In genomic region chr11:51650691-51651515, GRCm38 (mm10) we compare ENCODE assay signal across 8 mouse cellular contexts. TPM values are rescaled to one million over a fixed set of nuclear protein-coding genes. Genes with fewer than 3 reads are reported as not detected.
DNase-seq lines count a peak whose midpoint lies in the region; ATAC-seq and TF ChIP-seq lines count a peak whose summit lies in the region.

Gene N4bp3, minus strand, starts transcription at chr11:51650842.
Gene D930048N14Rik, plus strand, starts transcription at chr11:51650954.

- no peaks in the 10 kb centered on the region for H3K9me3 ChIP-seq in embryonic facial prominence, embryonic 11.5 days (replicated peaks; ENCODE audit: control insufficient read depth, low read length)
- no peaks in the 10 kb centered on the region for H3K9me3 ChIP-seq in heart, embryonic 14.5 days (ENCODE audit: control insufficient read depth, low read length)

- peaks cover 5% of the 10 kb centered on the region for H3K4me1 ChIP-seq in embryonic facial prominence, embryonic 11.5 days (ENCODE audit: control insufficient read depth, insufficient read depth, low read length)
- H3K4me1 ChIP-seq in heart, embryonic 14.5 days (ENCODE audit: control insufficient read depth in 2 of 2, insufficient read depth in 2 of 2, low read length in 2 of 2): peaks cover 21 to 25% of the 10 kb centered on the region in 2 experiments

- peak; percentile 77 for DNase-seq in embryonic facial prominence, embryonic 11.5 days (ENCODE audit: low spot score)
- DNase-seq in kidney, postnatal 10 days: peak; percentile 87
- DNase-seq in spleen, postnatal 36 days (ENCODE audit: low spot score in 2 of 2): peak; percentile 80 to 81
- DNase-seq in layer of hippocampus, adult 9-11 months: no peak

- H3K9ac ChIP-seq in embryonic facial prominence, embryonic 11.5 days (replicated peaks; ENCODE audit: low read length): peak within 1 kb of the TSS; percentile 72
- peak within 1 kb of the TSS; percentile 86 for H3K9ac ChIP-seq in heart, embryonic 14.5 days (ENCODE audit: low read length)

- H3ac ChIP-seq in C2C12 (ENCODE audit: control insufficient read depth, insufficient read length, low read depth): peak within 1 kb of the TSS; percentile 75

- WGBS in embryonic facial prominence, embryonic 11.5 days: 1% methylated on average over 68 of the region's 70 CpGs
- 2% methylated on average over 67 of the region's 70 CpGs for WGBS in heart, embryonic 14.5 days

- no peaks in the 10 kb centered on the region for H3K79me2 ChIP-seq in C2C12 (ENCODE audit: control insufficient read depth, insufficient read depth)

- H3K36me3 ChIP-seq in C2C12 (ENCODE audit: control insufficient read depth, insufficient read depth): no peaks in the 10 kb centered on the region
- H3K36me3 ChIP-seq in embryonic facial prominence, embryonic 11.5 days (replicated peaks; ENCODE audit: control insufficient read depth, insufficient read depth, low read depth, low read length): no peaks in the 10 kb centered on the region
- H3K36me3 ChIP-seq in heart, embryonic 14.5 days (ENCODE audit: control insufficient read depth, insufficient read depth, low read length): no peaks in the 10 kb centered on the region; the same call in 1 of the 2 replicates

- no peaks in the 10 kb centered on the region for H3K27me3 ChIP-seq in C2C12 (ENCODE audit: control insufficient read depth, insufficient read depth, insufficient read length)
- peaks cover 4% of the 10 kb centered on the region for H3K27me3 ChIP-seq in embryonic facial prominence, embryonic 11.5 days (ENCODE audit: control insufficient read depth, insufficient read depth, low read length)
- H3K27me3 ChIP-seq in heart, embryonic 14.5 days (ENCODE audit: control insufficient read depth, insufficient read depth, low read length): no peaks in the 10 kb centered on the region

- H3K4me3 ChIP-seq in C2C12 (ENCODE audit: insufficient read depth, poor library complexity, severe bottlenecking): peak within 1 kb of the TSS; percentile 42
- peak within 1 kb of the TSS; percentile 62 for H3K4me3 ChIP-seq in embryonic facial prominence, embryonic 11.5 days (ENCODE audit: low read depth, low read length)
- peak within 1 kb of the TSS; percentile 59 to 72 for H3K4me3 ChIP-seq in heart, embryonic 14.5 days (ENCODE audit: control insufficient read depth in 1 of 2, insufficient read depth in 1 of 2, low read depth in 1 of 2, low read length in 2 of 2)

- H3K27ac ChIP-seq in embryonic facial prominence, embryonic 11.5 days (replicated peaks; ENCODE audit: low read depth, low read length): peak within 1 kb of the TSS; percentile 28; the same call in 1 of the 2 replicates
- H3K27ac ChIP-seq in heart, embryonic 14.5 days (replicated peaks in 1 of 2; ENCODE audit: control insufficient read depth in 1 of 2, insufficient read depth in 1 of 2, low read depth in 2 of 2, low read length in 2 of 2): peak within 1 kb of the TSS in 1 of 2 experiments; percentile 59; a peak in 2 of 4 replicates

- peak within 1 kb of the TSS; percentile 89 for H3K4me2 ChIP-seq in embryonic facial prominence, embryonic 11.5 days (ENCODE audit: low read depth, low read length)
- H3K4me2 ChIP-seq in heart, embryonic 14.5 days (ENCODE audit: low read length): peak within 1 kb of the TSS; percentile 98

- peak; percentile 76 for ATAC-seq in activated CD4-positive, CD25-positive, alpha-beta regulatory T cell, adult 4 months
- ATAC-seq in embryonic facial prominence, embryonic 11.5 days (replicated peaks; ENCODE audit: insufficient number of reproducible peaks, low FRiP score, low TSS enrichment, low read depth): peak; percentile 50; the same call in 1 of the 2 replicates
- ATAC-seq in heart, embryonic 14.5 days (ENCODE audit: insufficient number of reproducible peaks, insufficient read depth, low FRiP score, low read depth): peak; percentile 57
- peak; percentile 80 for ATAC-seq in megakaryocyte, adult 5-6 weeks (ENCODE audit: poor library complexity, severe bottlenecking)

- no peak for TF ChIP-seq CTCF in C2C12 (IDR thresholded peaks at IDR 0.05; ENCODE audit: control insufficient read depth, insufficient read depth, insufficient read length)

- H3K79me3 ChIP-seq in C2C12 (ENCODE audit: low read depth): no peaks in the 10 kb centered on the region

TF ChIP-seq in C2C12, 6 proteins besides CTCF, POLR2A, EP300 and RAD21:
- no peak for TF ChIP-seq USF1 (IDR thresholded peaks at IDR 0.05; ENCODE audit: low read depth)
- no peak for TF ChIP-seq MYOG (IDR thresholded peaks at IDR 0.05; ENCODE audit: control insufficient read depth, extremely low read depth, insufficient read length)
- TF ChIP-seq CEBPB (IDR thresholded peaks at IDR 0.05; ENCODE audit: low read depth): no peak
- TF ChIP-seq MYOD1 (IDR thresholded peaks at IDR 0.05; ENCODE audit: control insufficient read depth, insufficient read length, low read depth): no peak
- no peak for TF ChIP-seq MAX (IDR thresholded peaks at IDR 0.05)
- TF ChIP-seq FOSL1 (IDR thresholded peaks at IDR 0.05; ENCODE audit: insufficient read depth, low read length, poor library complexity, severe bottlenecking): no peak

RNA-seq across cellular contexts. Expression of gene N4bp3, which starts in this region (rescaled TPM):
- 5.3 TPM for polyA plus RNA-seq in C2C12 (2012; fragmentation: generic; extraction: Trizol)
- 1 to 10 TPM; 1.7 to 2.1 TPM for polyA plus RNA-seq in activated CD4-positive, CD25-positive, alpha-beta regulatory T cell, adult 4 months (2017; shearing (Covaris generic))
- 7.4 and 10.2 TPM in 2 replicates for polyA plus RNA-seq in embryonic facial prominence, embryonic 11.5 days (2014; fragmentation: Nextera tagmentation; extraction: Ambion mirVana)
- polyA plus RNA-seq in heart, embryonic 14.5 days (2014; fragmentation: Nextera tagmentation; extraction: Ambion mirVana): 10.7 and 12.9 TPM in 2 replicates
- 0.80 and 1.3 TPM in 2 replicates for total RNA-seq in megakaryocyte, adult 5-6 weeks (2015)
- 0.45 and 2.9 TPM in 2 replicates for total RNA-seq in megakaryocyte, adult 5-6 weeks (2017)

RNA-seq across cellular contexts. Expression of gene D930048N14Rik, which starts in this region (rescaled TPM):
- 0.22 TPM for polyA plus RNA-seq in C2C12 (2012; fragmentation: generic; extraction: Trizol)
- 1 to 10 TPM in 1 of 2 experiments, under 1 TPM in 1; 0.60 to 1.1 TPM for polyA plus RNA-seq in activated CD4-positive, CD25-positive, alpha-beta regulatory T cell, adult 4 months (2017; shearing (Covaris generic))
- polyA plus RNA-seq in embryonic facial prominence, embryonic 11.5 days (2014; fragmentation: Nextera tagmentation; extraction: Ambion mirVana): 0.88 and 1.1 TPM in 2 replicates
- 0.94 and 1.2 TPM in 2 replicates for polyA plus RNA-seq in heart, embryonic 14.5 days (2014; fragmentation: Nextera tagmentation; extraction: Ambion mirVana)
- total RNA-seq in megakaryocyte, adult 5-6 weeks (2015): 0.33 and 0.43 TPM in 2 replicates
- 0.26 TPM in 1 of 2 replicates, not detected in the other for total RNA-seq in megakaryocyte, adult 5-6 weeks (2017)
